Mouse (Mus musculus) embryonic fibroblast, embryonic 13.5 days (primary cell): Measurements from ENCODE around the gene Ctdsp2.

Source experiments
- CTCF ChIP-seq: IDR thresholded peaks from 2 replicates; pipeline ENCODE4 v1.5.1; 2011; ENCODE audit warnings: mild to moderate bottlenecking, control low read depth, low read length, moderate library complexity, borderline replicate concordance; ENCODE audit not compliant: insufficient read depth
- POLR2A ChIP-seq: IDR thresholded peaks from 2 replicates; pipeline ENCODE4 v1.6.1; 2011; ENCODE audit warnings: low read depth, mild to moderate bottlenecking, control low read depth, low read length, moderate library complexity

- TF ChIP-seq CTCF (no peak), POLR2A (no peak)
These were observed 21.7 kb upstream of the Ctdsp2 start for GRCm38 (mm10) chr10:126956692-126957358.
